Mouse (Mus musculus) liver, embryonic 14.5 days (tissue): ENCODE measurements around the gene Zfp423.

ENCODE experiments used
- CTCF ChIP-seq: IDR thresholded peaks from 2 replicates; pipeline ENCODE4 v1.5.1; 2016; ENCODE audit warnings: antibody characterized with exemption, low read depth, control low read depth
- EP300 ChIP-seq: IDR thresholded peaks from 2 replicates; pipeline ENCODE4 v1.6.1; 2016; ENCODE audit warnings: antibody characterized with exemption, low read depth

DNA sequence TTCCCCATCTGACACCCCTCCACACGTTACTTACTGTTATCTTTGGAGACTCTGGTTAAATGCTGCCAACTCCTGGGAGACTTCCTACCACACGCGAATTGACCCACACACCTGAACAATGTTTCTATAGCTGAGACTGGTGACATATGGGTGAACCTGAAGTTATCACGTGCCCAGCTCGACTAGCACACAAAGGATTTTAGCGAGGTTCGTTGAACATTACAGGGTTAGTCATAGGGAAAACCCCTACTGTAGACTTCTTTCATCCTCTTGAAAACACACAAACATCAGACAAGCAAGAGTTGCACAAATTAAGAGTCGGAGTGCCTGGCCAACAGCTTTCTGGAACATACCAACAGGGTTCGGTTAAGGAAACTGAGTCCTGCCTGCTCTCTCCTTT is 191.5 kb downstream of the Zfp423 start:
- no peak for TF ChIP-seq CTCF
- TF ChIP-seq EP300: no peak
